Mouse (Mus musculus): Measurements from ENCODE around the gene Fancc. TPM values are rescaled to one million over a fixed set of nuclear protein-coding genes. Genes with fewer than 3 reads are reported as not detected.

Gene Fancc
- 5.7 and 6.2 TPM in 2 replicates for polyA plus RNA-seq (2021; fragmentation: Nextera tagmentation)
- long read RNA-seq, experiment 1, transcript Fancc-214 (15 exons, 3,111 nt), result major isoform, 8 of 51 reads
- long read RNA-seq, experiment 1, partial matches to known transcripts, result 6 of 51 reads
- long read RNA-seq, experiment 1, other reads (novel, unspliced or antisense), result 35 of 51 reads
- long read RNA-seq, experiment 2, partial matches to known transcripts, result 3 of 9 reads
- long read RNA-seq, experiment 2, other reads (novel, unspliced or antisense), result 5 of 9 reads

GRCm38 (mm10) chr13:63496646-63497582, at the start of gene Fancc:
Gene Fancc, minus strand, starts transcription at chr13:63497278.

Other genes starting within 250 kb of the Fancc start
- 5.1 and 6.6 TPM in 2 replicates for gene Ptch1, start 76.3 kb upstream of the Fancc start, polyA plus RNA-seq (2021; fragmentation: Nextera tagmentation)